Mouse (Mus musculus): ENCODE data around the gene Setd5. TPM values are rescaled to one million over a fixed set of nuclear protein-coding genes. Genes with fewer than 3 reads are reported as not detected.
A peak's percentile ranks its signal among the peaks of the same experiment; 100 is the strongest.

Setd5 gene
- polyA plus RNA-seq, 1 experiment from 2014 or later: 90.7 TPM

DNA sequence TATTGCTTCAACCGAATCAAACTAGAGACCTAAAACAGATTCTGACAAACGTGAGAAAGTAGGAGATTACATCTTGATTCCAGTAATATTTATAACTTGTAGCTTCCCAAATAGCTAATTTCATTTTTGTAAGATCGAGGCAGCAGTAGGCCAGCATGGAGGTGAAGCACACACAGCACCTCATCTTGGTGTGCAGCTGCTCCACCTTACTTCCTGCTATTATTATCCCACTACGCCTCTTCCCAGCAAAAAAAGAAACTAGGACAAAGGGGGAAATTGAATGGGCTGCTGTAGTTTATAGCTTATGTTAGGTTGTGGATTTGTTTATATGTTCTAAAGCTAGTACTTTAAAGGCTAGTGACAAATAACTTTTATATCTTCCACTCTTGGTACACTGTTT lies 7.4 kb downstream of the Setd5 start:
- Histone ChIP-seq H3K4me1 (ENCODE audit: control insufficient read depth, insufficient read depth, low read length) (no peaks in the 10 kb centered on the region), H3K9ac (ENCODE audit: low read length) (no peak overlapping the region), H3K27ac (replicated peaks; ENCODE audit: low read depth, low read length) (no peak overlapping the region), H3K9me3 (ENCODE audit: control insufficient read depth, low read length) (no peaks in the 10 kb centered on the region), H3K27me3 (ENCODE audit: control insufficient read depth, insufficient read depth, low read length) (no peaks in the 10 kb centered on the region), H3K36me3 (ENCODE audit: control insufficient read depth, insufficient read depth, low read length) (no peaks in the 10 kb centered on the region), H3K4me3 (ENCODE audit: low read depth, low read length) (no peak overlapping the region), H3K4me2 (ENCODE audit: low read depth, severe bottlenecking) (no peak overlapping the region)
- DNase-seq (ENCODE audit: low spot score) (no peak), ATAC-seq (ENCODE audit: insufficient number of reproducible peaks, low FRiP score, low TSS enrichment, low read depth) (no peak)
- 80% methylated on average over 4 of the region's 4 CpGs for WGBS

DNA sequence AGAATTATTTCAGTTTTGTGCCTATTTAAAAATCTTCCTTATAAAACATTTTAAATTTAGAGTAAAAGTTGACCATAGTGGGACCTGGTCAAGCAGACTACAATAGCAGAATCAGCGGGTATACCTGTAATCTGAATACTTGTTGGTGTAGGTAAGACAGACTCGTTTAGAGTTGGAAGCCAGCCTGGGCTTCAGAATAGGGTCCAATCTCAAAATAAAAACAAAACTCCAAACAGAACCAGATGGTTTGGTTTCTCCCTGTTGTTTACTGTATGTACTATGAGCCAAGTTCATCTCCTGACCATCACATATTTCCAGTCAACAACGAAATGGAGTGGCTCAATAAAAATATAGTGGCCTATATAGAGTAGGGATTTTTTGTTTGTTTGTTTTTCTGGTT lies 16.0 kb downstream of the Setd5 start:
- 92% methylated on average over 3 of the region's 3 CpGs for WGBS
- Histone ChIP-seq H3K27ac (replicated peaks; ENCODE audit: low read depth, low read length) (no peak overlapping the region), H3K36me3 (ENCODE audit: control insufficient read depth, insufficient read depth, low read length) (no peaks in the 10 kb centered on the region), H3K4me2 (ENCODE audit: low read depth, severe bottlenecking) (no peak overlapping the region), H3K4me3 (ENCODE audit: low read depth, low read length) (no peak overlapping the region), H3K4me1 (ENCODE audit: control insufficient read depth, insufficient read depth, low read length) (no peaks in the 10 kb centered on the region), H3K9me3 (ENCODE audit: control insufficient read depth, low read length) (no peaks in the 10 kb centered on the region), H3K27me3 (ENCODE audit: control insufficient read depth, insufficient read depth, low read length) (no peaks in the 10 kb centered on the region), H3K9ac (ENCODE audit: low read length) (no peak overlapping the region)
- DNase-seq (ENCODE audit: low spot score) (no peak), ATAC-seq (ENCODE audit: insufficient number of reproducible peaks, low FRiP score, low TSS enrichment, low read depth) (no peak)

DNA sequence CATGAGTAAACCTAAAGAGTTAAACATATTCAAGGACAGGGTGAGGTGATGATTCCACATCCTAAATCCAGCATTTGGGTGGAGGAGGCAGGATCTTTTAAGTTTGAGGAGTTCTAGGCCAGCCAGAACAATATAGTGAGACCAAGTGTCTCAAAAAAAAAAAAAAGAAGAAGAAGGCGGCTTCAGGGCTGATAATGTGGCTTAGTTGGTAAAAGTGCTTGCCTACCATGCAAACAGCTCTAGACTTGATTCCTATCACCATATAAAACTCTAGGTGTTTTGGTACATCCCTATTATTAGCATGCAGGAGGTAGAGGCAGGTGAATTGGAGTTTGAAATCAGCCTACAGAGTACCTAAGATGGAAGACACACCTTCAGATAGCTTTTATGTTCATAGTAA lies 18.4 kb downstream of the Setd5 start:
- no peak overlapping the region for H3K4me3 ChIP-seq (ENCODE audit: low read depth, low read length)
- H3K27me3 ChIP-seq (ENCODE audit: control insufficient read depth, insufficient read depth, low read length): no peaks in the 10 kb centered on the region
- no peak overlapping the region for H3K4me2 ChIP-seq (ENCODE audit: low read depth, severe bottlenecking)
- WGBS: 90% methylated on average over 1 of the region's 1 CpGs
- no peaks in the 10 kb centered on the region for H3K9me3 ChIP-seq (ENCODE audit: control insufficient read depth, low read length)
- DNase-seq (ENCODE audit: low spot score) (no peak), ATAC-seq (ENCODE audit: insufficient number of reproducible peaks, low FRiP score, low TSS enrichment, low read depth) (no peak)
- no peaks in the 10 kb centered on the region for H3K4me1 ChIP-seq (ENCODE audit: control insufficient read depth, insufficient read depth, low read length)
- no peak overlapping the region for H3K9ac ChIP-seq (ENCODE audit: low read length)
- H3K36me3 ChIP-seq (ENCODE audit: control insufficient read depth, insufficient read depth, low read length): no peaks in the 10 kb centered on the region
- no peak overlapping the region for H3K27ac ChIP-seq (replicated peaks; ENCODE audit: low read depth, low read length)

DNA sequence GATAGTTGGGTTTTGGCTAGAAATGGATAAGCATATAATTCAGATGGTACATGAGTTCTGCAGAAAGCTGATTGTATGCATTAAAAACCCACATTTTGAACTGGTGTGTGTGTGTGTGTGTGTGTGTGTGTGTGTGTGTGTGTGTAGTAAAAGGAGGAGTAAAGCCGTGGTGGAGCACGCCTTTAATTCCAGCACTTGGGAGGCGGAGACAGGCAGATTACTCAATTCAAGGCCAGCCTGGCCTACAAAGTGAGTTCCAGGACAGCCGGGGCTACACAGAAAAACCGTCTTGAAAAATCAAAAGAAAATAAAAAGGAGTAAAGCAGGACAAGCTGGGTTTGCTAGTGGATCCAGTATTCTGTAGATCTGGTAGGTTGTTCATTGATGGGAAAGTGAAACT lies 20.5 kb downstream of the Setd5 start:
- no peak overlapping the region for H3K9ac ChIP-seq (ENCODE audit: low read length)
- H3K36me3 ChIP-seq (ENCODE audit: control insufficient read depth, insufficient read depth, low read length): no peaks in the 10 kb centered on the region
- H3K27ac ChIP-seq (replicated peaks; ENCODE audit: low read depth, low read length): no peak overlapping the region
- H3K27me3 ChIP-seq (ENCODE audit: control insufficient read depth, insufficient read depth, low read length): no peaks in the 10 kb centered on the region
- H3K4me2 ChIP-seq (ENCODE audit: low read depth, severe bottlenecking): no peak overlapping the region
- no peak overlapping the region for H3K4me3 ChIP-seq (ENCODE audit: low read depth, low read length)
- no peak for DNase-seq (ENCODE audit: low spot score)
- 92% methylated on average over 5 of the region's 5 CpGs for WGBS
- H3K9me3 ChIP-seq (ENCODE audit: control insufficient read depth, low read length): no peaks in the 10 kb centered on the region
- ATAC-seq (ENCODE audit: insufficient number of reproducible peaks, low FRiP score, low TSS enrichment, low read depth): no peak
- H3K4me1 ChIP-seq (ENCODE audit: control insufficient read depth, insufficient read depth, low read length): no peaks in the 10 kb centered on the region

DNA sequence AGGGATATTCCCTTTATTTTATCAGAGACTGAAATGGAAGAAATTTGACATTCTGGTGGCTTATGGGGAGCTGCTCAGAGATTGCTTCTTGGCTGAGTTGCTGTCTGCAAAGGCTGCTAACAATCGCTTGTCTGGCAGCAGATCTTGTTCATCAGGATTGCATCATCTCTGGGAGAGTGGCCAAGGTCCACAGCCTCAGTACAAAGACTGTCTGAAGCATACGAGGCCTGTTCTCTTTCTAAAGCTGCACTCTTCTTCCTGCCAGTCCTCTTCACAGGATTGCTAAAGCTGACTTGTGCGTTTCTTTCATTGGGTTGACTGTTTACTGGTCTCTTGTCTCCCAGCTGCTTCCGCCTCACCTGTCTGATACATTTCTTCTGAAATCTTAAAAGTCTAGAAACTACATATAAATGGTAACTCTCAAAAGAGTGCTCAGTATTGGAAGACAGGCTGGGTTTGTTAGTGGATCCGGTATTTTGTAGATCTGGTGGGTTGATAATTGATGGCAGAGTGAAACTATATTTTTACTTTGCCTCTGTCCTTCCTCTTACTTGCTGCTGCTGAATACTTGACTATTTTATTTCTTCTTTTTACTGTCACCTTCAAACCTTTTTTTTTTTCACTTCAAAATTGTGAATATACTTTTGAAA lies 22.6 kb downstream of the Setd5 start:
- H3K27me3 ChIP-seq (ENCODE audit: control insufficient read depth, insufficient read depth, low read length): no peaks in the 10 kb centered on the region
- no peak overlapping the region for H3K9ac ChIP-seq (ENCODE audit: low read length)
- no peak overlapping the region for H3K27ac ChIP-seq (replicated peaks; ENCODE audit: low read depth, low read length)
- 75% methylated on average over 5 of the region's 5 CpGs for WGBS
- ATAC-seq (ENCODE audit: insufficient number of reproducible peaks, low FRiP score, low TSS enrichment, low read depth): no peak
- no peak for DNase-seq (ENCODE audit: low spot score)
- no peaks in the 10 kb centered on the region for H3K9me3 ChIP-seq (ENCODE audit: control insufficient read depth, low read length)
- no peak overlapping the region for H3K4me3 ChIP-seq (ENCODE audit: low read depth, low read length)
- no peaks in the 10 kb centered on the region for H3K4me1 ChIP-seq (ENCODE audit: control insufficient read depth, insufficient read depth, low read length)
- H3K36me3 ChIP-seq (ENCODE audit: control insufficient read depth, insufficient read depth, low read length): no peaks in the 10 kb centered on the region
- no peak overlapping the region for H3K4me2 ChIP-seq (ENCODE audit: low read depth, severe bottlenecking)

DNA sequence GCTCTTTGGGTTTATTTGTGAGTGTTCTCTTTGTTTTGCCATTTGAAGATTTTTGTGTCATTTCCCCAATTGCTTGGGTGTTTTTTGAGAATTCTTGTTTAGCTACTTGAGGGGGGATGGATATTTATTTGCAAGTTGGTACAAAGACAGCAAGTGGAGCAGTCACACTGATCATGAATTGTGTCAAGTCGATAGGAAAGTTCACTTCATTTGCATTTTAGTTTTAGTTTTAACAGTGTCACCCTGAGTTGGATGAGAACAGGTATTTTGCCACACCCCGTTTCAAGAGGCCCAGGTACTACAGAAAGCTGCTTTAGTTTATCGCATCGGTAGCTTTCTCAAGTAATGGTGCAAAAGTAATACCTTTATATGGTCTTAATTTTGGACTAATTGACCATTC lies 25.4 kb downstream of the Setd5 start:
- 87% methylated on average over 4 of the region's 4 CpGs for WGBS
- no peaks in the 10 kb centered on the region for H3K4me1 ChIP-seq (ENCODE audit: control insufficient read depth, insufficient read depth, low read length)
- H3K4me3 ChIP-seq (ENCODE audit: low read depth, low read length): no peak overlapping the region
- no peak overlapping the region for H3K9ac ChIP-seq (ENCODE audit: low read length)
- H3K27me3 ChIP-seq (ENCODE audit: control insufficient read depth, insufficient read depth, low read length): no peaks in the 10 kb centered on the region
- no peak for DNase-seq (ENCODE audit: low spot score)
- H3K27ac ChIP-seq (replicated peaks; ENCODE audit: low read depth, low read length): no peak overlapping the region
- no peaks in the 10 kb centered on the region for H3K9me3 ChIP-seq (ENCODE audit: control insufficient read depth, low read length)
- no peak overlapping the region for H3K4me2 ChIP-seq (ENCODE audit: low read depth, severe bottlenecking)
- H3K36me3 ChIP-seq (ENCODE audit: control insufficient read depth, insufficient read depth, low read length): peaks cover 2% of the 10 kb centered on the region; the same call in 1 of the 2 replicates
- no peak for ATAC-seq (ENCODE audit: insufficient number of reproducible peaks, low FRiP score, low TSS enrichment, low read depth)

DNA sequence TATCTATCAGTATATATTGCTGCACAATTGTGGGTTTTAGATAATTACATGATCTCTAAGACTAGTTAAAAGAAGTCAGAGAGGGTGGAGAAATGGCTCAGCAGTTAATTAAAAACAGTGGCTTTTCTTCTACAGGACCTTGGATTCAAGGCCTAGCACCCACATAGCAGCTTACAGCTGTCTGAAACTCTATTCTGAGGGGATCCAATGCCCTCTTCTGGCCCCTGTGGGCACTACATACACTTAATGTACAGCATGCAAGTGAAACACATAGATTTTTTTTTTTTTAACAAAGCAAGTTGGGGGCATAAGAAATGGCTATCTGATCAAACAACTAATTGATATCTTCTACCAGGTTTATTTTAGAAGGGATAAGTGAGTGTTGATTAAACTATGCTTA lies 26.6 kb downstream of the Setd5 start:
- Histone ChIP-seq H3K36me3 (ENCODE audit: control insufficient read depth, insufficient read depth, low read length) (peaks cover 2% of the 10 kb centered on the region; the same call in 1 of the 2 replicates), H3K4me3 (ENCODE audit: low read depth, low read length) (no peak overlapping the region), H3K4me2 (ENCODE audit: low read depth, severe bottlenecking) (no peak overlapping the region), H3K4me1 (ENCODE audit: control insufficient read depth, insufficient read depth, low read length) (no peaks in the 10 kb centered on the region), H3K9me3 (ENCODE audit: control insufficient read depth, low read length) (no peaks in the 10 kb centered on the region), H3K9ac (ENCODE audit: low read length) (no peak overlapping the region), H3K27ac (replicated peaks; ENCODE audit: low read depth, low read length) (no peak overlapping the region), H3K27me3 (ENCODE audit: control insufficient read depth, insufficient read depth, low read length) (no peaks in the 10 kb centered on the region)
- ATAC-seq (ENCODE audit: insufficient number of reproducible peaks, low FRiP score, low TSS enrichment, low read depth) (no peak), DNase-seq (ENCODE audit: low spot score) (peak; percentile 60)

DNA sequence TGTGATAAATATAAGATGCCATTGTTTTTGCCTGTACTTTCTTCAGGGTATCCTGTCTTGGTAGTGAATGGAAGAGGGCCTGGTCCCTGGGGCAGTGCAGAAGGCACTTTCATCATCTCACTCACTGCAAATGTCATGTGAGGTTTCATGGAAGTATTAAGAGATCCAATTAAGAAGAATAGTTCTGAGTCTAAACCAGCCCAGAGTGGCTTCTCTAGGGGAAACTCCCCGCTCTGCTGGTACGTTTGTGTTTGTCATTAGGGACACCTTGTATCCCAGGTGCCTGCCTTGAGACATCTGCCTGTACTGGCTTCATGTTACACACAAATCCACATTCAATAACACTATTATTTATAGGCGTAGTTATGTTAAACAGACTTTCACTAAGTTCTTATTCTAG lies 32.2 kb downstream of the Setd5 start:
- H3K36me3 ChIP-seq (ENCODE audit: control insufficient read depth, insufficient read depth, low read length): peaks cover 9% of the 10 kb centered on the region
- DNase-seq (ENCODE audit: low spot score): no peak
- WGBS: 96% methylated on average over 3 of the region's 3 CpGs

DNA sequence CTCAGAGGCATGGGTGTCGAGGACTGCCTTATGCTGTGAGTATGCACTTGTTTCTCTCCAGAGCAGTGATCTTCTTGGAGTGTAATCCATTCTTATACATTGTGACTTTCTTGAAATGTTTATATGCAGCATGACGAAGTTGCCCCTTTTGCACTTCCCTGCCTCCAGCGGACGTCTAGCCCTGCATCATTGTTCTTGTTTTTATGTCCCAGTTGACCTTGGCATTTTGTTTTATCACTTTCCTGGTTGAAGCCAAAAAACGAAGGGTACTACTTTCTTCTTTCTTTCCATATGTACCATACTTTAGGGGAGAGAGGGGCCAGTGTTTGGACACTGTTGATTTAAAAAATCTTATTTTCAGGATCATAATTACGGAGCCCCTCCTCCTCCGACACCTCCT lies 32.8 kb downstream of the Setd5 start:
- no peak overlapping the region for H3K4me3 ChIP-seq (ENCODE audit: low read depth, low read length)
- H3K27me3 ChIP-seq (ENCODE audit: control insufficient read depth, insufficient read depth, low read length): no peaks in the 10 kb centered on the region
- DNase-seq (ENCODE audit: low spot score) (no peak), ATAC-seq (ENCODE audit: insufficient number of reproducible peaks, low FRiP score, low TSS enrichment, low read depth) (no peak)
- H3K4me2 ChIP-seq (ENCODE audit: low read depth, severe bottlenecking): no peak overlapping the region
- no peak overlapping the region for H3K27ac ChIP-seq (replicated peaks; ENCODE audit: low read depth, low read length)
- H3K9ac ChIP-seq (ENCODE audit: low read length): no peak overlapping the region
- H3K4me1 ChIP-seq (ENCODE audit: control insufficient read depth, insufficient read depth, low read length): no peaks in the 10 kb centered on the region
- 90% methylated on average over 7 of the region's 7 CpGs for WGBS
- no peaks in the 10 kb centered on the region for H3K9me3 ChIP-seq (ENCODE audit: control insufficient read depth, low read length)
- peaks cover 9% of the 10 kb centered on the region for H3K36me3 ChIP-seq (ENCODE audit: control insufficient read depth, insufficient read depth, low read length)

More for the DNA sequence above, 32.2 kb downstream of the Setd5 start:
- H3K9ac ChIP-seq (ENCODE audit: low read length): no peak overlapping the region
- no peaks in the 10 kb centered on the region for H3K4me1 ChIP-seq (ENCODE audit: control insufficient read depth, insufficient read depth, low read length)
- H3K4me3 ChIP-seq (ENCODE audit: low read depth, low read length): no peak overlapping the region
- H3K4me2 ChIP-seq (ENCODE audit: low read depth, severe bottlenecking): no peak overlapping the region
- H3K27ac ChIP-seq (replicated peaks; ENCODE audit: low read depth, low read length): no peak overlapping the region
- no peaks in the 10 kb centered on the region for H3K9me3 ChIP-seq (ENCODE audit: control insufficient read depth, low read length)
- ATAC-seq (ENCODE audit: insufficient number of reproducible peaks, low FRiP score, low TSS enrichment, low read depth): no peak
- no peaks in the 10 kb centered on the region for H3K27me3 ChIP-seq (ENCODE audit: control insufficient read depth, insufficient read depth, low read length)
